Mouse (Mus musculus): Measurements from ENCODE around the gene Grtp1. TPM values are rescaled to one million over a fixed set of nuclear protein-coding genes. Genes with fewer than 3 reads are reported as not detected.

Grtp1 gene
- polyA plus RNA-seq, 1 experiment, result 2.0 TPM

DNA sequence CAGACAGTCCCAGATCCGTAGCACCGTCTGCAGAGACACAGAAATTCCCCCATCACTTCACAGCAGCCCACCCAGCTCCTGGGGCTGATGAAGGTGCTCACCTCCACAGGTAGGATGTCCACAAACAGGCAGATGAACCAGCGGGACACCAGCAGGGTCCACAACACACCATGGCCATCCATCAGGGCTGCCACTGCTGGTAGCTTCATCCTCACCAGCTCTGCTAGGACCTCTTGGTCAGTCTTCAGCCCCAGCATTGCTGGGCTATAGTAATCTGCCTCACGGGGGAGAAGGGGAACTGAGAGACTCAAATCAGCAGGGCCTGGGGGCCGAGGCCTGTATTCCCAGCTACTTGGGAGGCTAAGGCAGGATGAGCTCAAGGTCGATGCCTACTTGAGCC, 20.9 kb downstream of the Grtp1 start:
- H3K4me1 ChIP-seq (ENCODE audit: control insufficient read depth, insufficient read depth, low read length), result no peaks in the 10 kb centered on the region
- no peak for TF ChIP-seq POLR2A (IDR thresholded peaks at IDR 0.05; ENCODE audit: borderline replicate concordance, low read depth, low read length)
- TF ChIP-seq CTCF (IDR thresholded peaks at IDR 0.05; ENCODE audit: low read depth, low read length), result no peak
- no peak overlapping the region for H3K4me3 ChIP-seq (ENCODE audit: insufficient read depth, low read length)
- no peak overlapping the region for H3K27ac ChIP-seq (ENCODE audit: insufficient read depth, low read depth, low read length)

DNA sequence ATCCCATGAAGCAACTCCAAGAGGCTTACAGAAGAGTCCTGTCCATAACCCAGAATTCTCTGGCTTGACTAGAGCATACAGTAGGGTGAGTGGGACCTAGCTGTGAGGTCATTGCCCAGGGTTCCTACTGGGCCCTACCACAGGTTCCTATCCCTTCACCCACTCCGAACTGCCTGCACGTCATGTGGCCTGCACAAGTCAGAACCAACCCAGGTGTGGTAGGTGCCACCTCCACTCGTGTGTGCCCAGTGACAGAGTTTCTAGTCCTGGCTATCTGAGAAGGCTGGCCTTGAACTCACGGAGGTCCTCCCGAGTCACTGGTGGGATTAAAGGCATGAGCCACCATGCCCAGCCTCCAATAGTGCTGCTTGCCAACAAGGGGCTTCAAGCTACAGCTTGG, 22.3 kb downstream of the Grtp1 start:
- TF ChIP-seq POLR2A (IDR thresholded peaks at IDR 0.05; ENCODE audit: borderline replicate concordance, low read depth, low read length) (no peak), CTCF (IDR thresholded peaks at IDR 0.05; ENCODE audit: low read depth, low read length) (no peak)
- Histone ChIP-seq H3K27ac (ENCODE audit: insufficient read depth, low read depth, low read length) (no peak overlapping the region), H3K4me1 (ENCODE audit: control insufficient read depth, insufficient read depth, low read length) (no peaks in the 10 kb centered on the region), H3K4me3 (ENCODE audit: insufficient read depth, low read length) (no peak overlapping the region)

DNA sequence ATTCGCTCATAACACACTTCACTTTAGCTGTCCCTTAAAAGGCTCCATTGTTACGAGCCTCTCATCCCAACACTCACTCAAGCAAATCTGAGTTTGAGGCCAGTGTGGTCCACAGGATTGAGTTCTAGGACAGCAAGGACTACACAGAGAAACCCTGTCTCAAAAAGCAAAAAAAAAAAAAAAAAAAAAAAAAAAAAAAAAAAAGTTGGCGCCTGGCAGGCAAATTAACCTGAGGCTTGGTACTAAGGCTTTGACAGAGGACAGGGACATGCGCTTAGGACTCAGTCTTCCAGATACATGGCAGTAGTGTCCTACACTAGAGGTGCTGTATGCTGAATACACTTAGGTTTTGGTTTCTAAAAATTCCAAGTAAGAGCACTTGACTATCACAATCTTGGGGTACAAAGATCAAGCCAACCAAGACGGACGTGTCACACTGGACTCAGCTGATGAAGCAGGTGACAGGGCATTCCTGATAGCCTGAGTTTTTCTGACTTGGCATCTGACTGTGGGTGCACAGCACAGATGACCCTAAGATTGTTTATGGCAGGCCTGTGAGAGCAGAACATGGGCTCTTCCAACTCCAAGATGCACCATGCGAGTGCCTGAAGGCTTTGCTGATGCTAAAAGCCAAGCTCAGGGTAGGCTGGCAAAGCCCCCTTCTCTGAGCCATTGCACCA, 23.1 kb downstream of the Grtp1 start:
- TF ChIP-seq CTCF (IDR thresholded peaks at IDR 0.05; ENCODE audit: low read depth, low read length) (no peak), POLR2A (IDR thresholded peaks at IDR 0.05; ENCODE audit: borderline replicate concordance, low read depth, low read length) (no peak)
- Histone ChIP-seq H3K4me1 (ENCODE audit: control insufficient read depth, insufficient read depth, low read length) (no peaks in the 10 kb centered on the region), H3K27ac (ENCODE audit: insufficient read depth, low read depth, low read length) (no peak overlapping the region), H3K4me3 (ENCODE audit: insufficient read depth, low read length) (no peak overlapping the region)

DNA sequence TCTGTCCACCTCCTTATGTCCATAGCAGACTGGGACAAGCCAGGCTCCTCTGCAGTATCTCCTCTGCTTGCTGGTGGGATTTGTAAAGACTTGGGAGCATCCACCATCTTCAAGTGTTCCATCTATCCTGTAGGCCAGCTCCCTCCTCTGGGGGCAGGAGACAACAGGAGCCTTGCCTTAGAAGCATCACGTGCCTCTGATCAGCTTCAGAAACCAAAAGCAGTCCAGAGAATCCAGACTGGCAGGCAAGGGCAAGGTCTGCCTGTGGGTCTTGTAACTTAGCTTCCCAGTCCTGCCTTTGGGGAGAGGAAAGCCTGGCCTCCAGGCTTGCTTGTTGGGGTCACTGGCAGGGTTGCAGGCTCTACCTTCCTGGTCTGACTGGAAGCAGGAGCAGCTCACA, 24.8 kb downstream of the Grtp1 start:
- TF ChIP-seq CTCF (IDR thresholded peaks at IDR 0.05; ENCODE audit: low read depth, low read length) (no peak), POLR2A (IDR thresholded peaks at IDR 0.05; ENCODE audit: borderline replicate concordance, low read depth, low read length) (no peak)
- no peak overlapping the region for H3K4me3 ChIP-seq (ENCODE audit: insufficient read depth, low read length)
- H3K4me1 ChIP-seq (ENCODE audit: control insufficient read depth, insufficient read depth, low read length), result no peaks in the 10 kb centered on the region
- no peak overlapping the region for H3K27ac ChIP-seq (ENCODE audit: insufficient read depth, low read depth, low read length)

DNA sequence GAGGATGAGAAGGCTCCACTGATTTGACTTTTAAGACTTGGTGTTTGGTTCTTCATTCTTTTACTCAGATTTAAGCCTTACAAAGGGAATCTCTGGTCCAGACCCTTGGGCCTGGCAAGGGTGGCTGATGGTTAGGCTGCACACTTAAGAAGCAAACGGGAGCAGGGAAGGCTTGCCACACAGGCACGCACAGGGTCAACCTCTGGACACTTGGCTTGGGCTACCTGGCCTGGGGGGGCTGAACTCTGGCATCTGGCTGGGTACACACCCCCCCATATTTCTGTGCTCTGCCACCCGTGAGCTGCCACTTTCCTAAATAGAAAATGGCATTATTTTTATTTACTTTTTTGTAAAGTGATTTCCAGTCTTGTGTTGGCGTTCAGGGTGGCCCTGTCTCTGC, 25.6 kb downstream of the Grtp1 start:
- no peak overlapping the region for H3K27ac ChIP-seq (ENCODE audit: insufficient read depth, low read depth, low read length)
- H3K4me1 ChIP-seq (ENCODE audit: control insufficient read depth, insufficient read depth, low read length), result peaks cover 5% of the 10 kb centered on the region
- no peak overlapping the region for H3K4me3 ChIP-seq (ENCODE audit: insufficient read depth, low read length)
- TF ChIP-seq CTCF (IDR thresholded peaks at IDR 0.05; ENCODE audit: low read depth, low read length), result no peak
- TF ChIP-seq POLR2A (IDR thresholded peaks at IDR 0.05; ENCODE audit: borderline replicate concordance, low read depth, low read length), result no peak

DNA sequence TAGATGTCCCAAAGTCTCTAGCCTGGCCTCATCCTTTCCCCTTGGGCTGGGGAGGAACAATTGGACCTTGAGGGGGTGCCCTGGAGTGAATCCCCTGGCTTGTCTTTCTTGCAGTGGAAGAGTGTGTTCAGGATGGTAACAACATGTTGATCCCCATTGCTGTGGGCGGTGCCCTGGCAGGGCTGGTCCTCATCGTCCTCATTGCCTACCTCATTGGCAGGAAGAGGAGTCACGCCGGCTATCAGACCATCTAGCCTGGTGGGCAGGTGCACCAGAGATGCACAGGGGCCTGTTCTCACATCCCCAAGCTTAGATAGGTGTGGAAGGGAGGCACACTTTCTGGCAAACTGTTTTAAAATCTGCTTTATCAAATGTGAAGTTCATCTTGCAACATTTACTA, 26.1 kb downstream of the Grtp1 start:
- Histone ChIP-seq H3K27ac (ENCODE audit: insufficient read depth, low read depth, low read length) (no peak overlapping the region), H3K4me3 (ENCODE audit: insufficient read depth, low read length) (no peak overlapping the region), H3K4me1 (ENCODE audit: control insufficient read depth, insufficient read depth, low read length) (peaks cover 5% of the 10 kb centered on the region)
- TF ChIP-seq POLR2A (IDR thresholded peaks at IDR 0.05; ENCODE audit: borderline replicate concordance, low read depth, low read length) (no peak), CTCF (IDR thresholded peaks at IDR 0.05; ENCODE audit: low read depth, low read length) (no peak)

DNA sequence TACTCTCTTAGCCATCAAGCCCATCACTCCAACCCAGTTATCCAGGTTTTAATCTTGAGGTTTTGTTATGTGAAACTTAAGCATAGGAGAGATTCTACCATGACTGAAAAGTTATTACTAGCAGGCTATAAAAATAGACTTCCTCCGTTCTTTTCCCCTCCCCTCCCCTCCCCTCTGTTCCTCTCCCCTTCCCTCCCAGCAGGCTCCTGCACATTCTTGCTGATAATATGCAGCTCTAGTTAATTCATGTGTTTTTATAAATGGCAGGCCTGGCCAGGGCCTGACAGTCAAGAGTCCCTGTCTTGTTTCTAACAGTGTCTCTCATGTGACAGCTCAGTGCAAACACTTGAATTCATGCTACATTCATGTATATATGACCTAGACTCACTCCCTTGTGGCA, 29.9 kb downstream of the Grtp1 start:
- H3K27ac ChIP-seq (ENCODE audit: insufficient read depth, low read depth, low read length), result no peak overlapping the region
- TF ChIP-seq CTCF (IDR thresholded peaks at IDR 0.05; ENCODE audit: low read depth, low read length) (no peak), POLR2A (IDR thresholded peaks at IDR 0.05; ENCODE audit: borderline replicate concordance, low read depth, low read length) (no peak)
- no peak overlapping the region for H3K4me3 ChIP-seq (ENCODE audit: insufficient read depth, low read length)
- peaks cover 17% of the 10 kb centered on the region for H3K4me1 ChIP-seq (ENCODE audit: control insufficient read depth, insufficient read depth, low read length)

DNA sequence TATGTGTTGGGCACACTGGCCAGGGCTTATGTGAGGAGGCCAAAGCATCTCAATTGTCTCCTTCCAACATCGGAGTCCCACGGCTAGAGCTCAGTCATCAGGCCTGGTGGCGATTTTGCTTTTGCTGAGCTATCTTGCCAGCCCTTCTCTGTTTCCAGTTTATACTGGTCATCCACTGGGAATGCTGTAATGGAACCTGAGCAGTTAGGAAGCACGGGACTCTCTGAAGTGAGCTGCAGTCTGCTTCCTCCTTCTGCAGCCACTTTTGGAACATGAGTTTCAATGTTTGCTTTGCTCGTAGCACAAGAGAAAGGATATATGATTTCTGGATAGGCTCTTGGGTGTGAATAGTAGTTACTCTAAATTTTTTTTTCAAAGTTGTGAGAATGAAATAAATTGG, 36.1 kb downstream of the Grtp1 start:
- Histone ChIP-seq H3K27ac (ENCODE audit: insufficient read depth, low read depth, low read length) (no peak overlapping the region), H3K4me1 (ENCODE audit: control insufficient read depth, insufficient read depth, low read length) (peaks cover 44% of the 10 kb centered on the region), H3K4me3 (ENCODE audit: insufficient read depth, low read length) (no peak overlapping the region)
- TF ChIP-seq POLR2A (IDR thresholded peaks at IDR 0.05; ENCODE audit: borderline replicate concordance, low read depth, low read length), result no peak
- TF ChIP-seq CTCF (IDR thresholded peaks at IDR 0.05; ENCODE audit: low read depth, low read length), result no peak

DNA sequence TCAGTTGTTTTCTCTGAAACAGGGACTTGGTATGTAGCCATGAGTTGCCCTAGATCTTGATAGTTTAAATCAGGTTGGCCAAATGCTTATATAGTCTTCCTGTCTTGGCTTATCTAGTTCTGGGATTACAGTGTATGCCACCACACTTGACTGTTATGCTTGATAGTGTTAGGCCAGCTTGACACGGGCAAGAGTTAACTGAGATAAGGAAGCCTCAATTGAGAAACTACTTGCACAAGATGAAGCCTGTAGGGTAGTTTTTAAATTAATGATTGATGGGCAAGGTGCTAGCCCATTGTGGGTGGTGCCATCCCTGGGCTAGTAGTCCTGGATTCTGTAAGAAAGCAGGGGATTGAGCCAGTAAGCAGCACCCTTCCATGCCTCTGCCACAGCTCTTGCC, 36.9 kb downstream of the Grtp1 start:
- no peak for TF ChIP-seq CTCF (IDR thresholded peaks at IDR 0.05; ENCODE audit: low read depth, low read length)
- no peak for TF ChIP-seq POLR2A (IDR thresholded peaks at IDR 0.05; ENCODE audit: borderline replicate concordance, low read depth, low read length)
- Histone ChIP-seq H3K4me1 (ENCODE audit: control insufficient read depth, insufficient read depth, low read length) (peaks cover 43% of the 10 kb centered on the region), H3K4me3 (ENCODE audit: insufficient read depth, low read length) (no peak overlapping the region), H3K27ac (ENCODE audit: insufficient read depth, low read depth, low read length) (no peak overlapping the region)

DNA sequence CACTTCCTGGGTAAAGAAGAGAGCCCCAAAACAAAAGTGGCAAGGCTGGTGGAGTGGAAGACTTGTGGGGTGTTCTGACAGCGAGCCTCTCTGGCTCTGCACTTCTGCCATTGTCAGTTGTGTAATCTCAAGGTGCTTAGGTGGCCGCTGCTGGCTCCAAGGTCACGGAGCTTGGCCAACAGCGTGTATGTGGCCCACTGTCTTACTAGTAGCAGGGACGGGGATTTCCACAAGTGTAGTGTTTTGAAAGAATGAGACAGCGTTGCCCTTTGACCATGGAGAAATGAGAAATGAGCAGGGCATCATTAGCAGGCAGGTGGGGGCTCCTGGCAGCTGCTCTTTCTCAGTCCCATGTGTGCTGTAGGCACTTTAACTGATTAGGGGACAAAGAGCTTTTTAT, 38.3 kb downstream of the Grtp1 start:
- Histone ChIP-seq H3K27ac (ENCODE audit: insufficient read depth, low read depth, low read length) (no peak overlapping the region), H3K4me1 (ENCODE audit: control insufficient read depth, insufficient read depth, low read length) (peaks cover 51% of the 10 kb centered on the region), H3K4me3 (ENCODE audit: insufficient read depth, low read length) (peak overlapping the region; percentile 51)
- no peak for TF ChIP-seq CTCF (IDR thresholded peaks at IDR 0.05; ENCODE audit: low read depth, low read length)
- no peak for TF ChIP-seq POLR2A (IDR thresholded peaks at IDR 0.05; ENCODE audit: borderline replicate concordance, low read depth, low read length)

Data from bone marrow macrophage, adult 2 months (primary cell).